Mouse (Mus musculus) bone marrow macrophage, adult 2 months (primary cell): ENCODE measurements around the gene Colgalt2. TPM values are rescaled to one million over a fixed set of nuclear protein-coding genes. Genes with fewer than 3 reads are reported as not detected.
"Not testable (repeated sequence)": the region's sequence is repeated elsewhere in the genome, so short reads cannot be mapped to it uniquely, and the experiment has no call there.

Source experiments
- H3K27ac ChIP-seq: 2 replicates; pipeline ENCODE4 v1.5.1; 2012; ENCODE audit warnings: low read depth, low read length; ENCODE audit not compliant: insufficient read depth
- H3K4me1 ChIP-seq: 2 replicates; pipeline ENCODE4 v1.6.1; 2012; ENCODE audit warnings: low read length; ENCODE audit not compliant: control insufficient read depth, insufficient read depth
- H3K4me3 ChIP-seq: 2 replicates; pipeline ENCODE4 v1.5.1; 2012; ENCODE audit warnings: mild to moderate bottlenecking, low read length, moderate library complexity; ENCODE audit not compliant: insufficient read depth
- CTCF ChIP-seq: IDR thresholded peaks from 2 replicates; pipeline ENCODE4 v1.5.1; 2012; ENCODE audit warnings: low read depth, mild to moderate bottlenecking, low read length, moderate library complexity
- POLR2A ChIP-seq: IDR thresholded peaks from 2 replicates; pipeline ENCODE4 v1.6.1; 2012; ENCODE audit warnings: mild to moderate bottlenecking, low read depth, low read length, borderline replicate concordance
- polyA plus RNA-seq: library from polyadenylated mRNA; stranded (reverse); fragments of >200 nt; gene quantifications from 2 replicates; pipeline ENCODE4 v1.2.4, GENCODE M21; 2012; ENCODE audit not compliant: missing spikeins, insufficient read depth, insufficient read length

Gene Colgalt2
- polyA plus RNA-seq, 1 experiment = not detected

DNA sequence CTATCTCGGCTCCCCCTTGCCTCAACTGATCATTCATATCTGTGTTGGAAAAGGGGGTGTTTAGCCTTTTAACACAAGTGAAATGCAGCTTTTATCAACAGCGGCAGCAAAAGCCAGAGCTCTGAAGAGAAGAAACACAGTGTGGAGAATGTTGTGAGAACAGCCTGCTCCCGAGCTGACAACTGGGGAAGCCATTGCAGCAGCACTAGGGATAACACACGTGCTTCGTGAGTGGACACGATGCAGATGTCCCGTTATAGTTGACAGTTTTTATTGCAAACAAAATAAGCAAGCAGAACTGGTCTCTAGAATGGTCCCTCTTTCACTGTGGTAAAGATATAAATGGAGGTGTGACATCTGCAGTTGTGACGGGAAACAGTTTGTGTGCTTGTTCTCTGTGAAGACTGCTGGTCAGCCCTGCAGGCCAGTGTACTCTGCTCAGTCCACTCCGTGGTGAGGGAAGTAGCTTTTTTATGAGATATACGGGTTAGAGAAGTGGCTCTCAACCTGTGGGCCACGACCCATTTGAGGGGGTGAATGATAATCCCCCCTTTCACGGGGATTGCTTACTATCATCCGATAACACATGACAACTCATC lies 16.8 kb downstream of the Colgalt2 start:
- no peak overlapping the region for H3K4me3 ChIP-seq
- no peak overlapping the region for H3K27ac ChIP-seq
- no peaks in the 10 kb centered on the region for H3K4me1 ChIP-seq
- TF ChIP-seq CTCF = no peak

DNA sequence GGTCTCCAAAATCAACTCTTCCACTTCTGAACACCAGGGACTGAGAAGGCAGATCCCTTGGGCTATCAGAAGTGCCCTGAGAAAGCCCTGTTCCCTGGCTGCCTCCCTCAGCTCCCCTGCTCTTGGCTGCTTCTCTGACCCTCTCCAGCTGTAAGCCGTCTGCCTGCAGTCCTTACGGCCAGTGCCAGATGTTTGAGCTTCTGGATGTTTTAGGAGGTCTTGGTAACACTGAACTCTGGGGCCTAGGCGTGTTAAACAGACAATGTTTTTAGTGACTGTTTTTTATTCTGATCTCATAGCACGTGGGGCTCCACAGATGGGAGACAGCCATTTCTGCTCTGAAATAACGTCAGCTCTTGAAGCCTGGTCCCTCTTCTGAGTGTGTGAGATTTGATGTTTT lies 18.0 kb downstream of the Colgalt2 start:
- TF ChIP-seq CTCF (no peak), POLR2A (no peak)
- H3K27ac ChIP-seq = no peak overlapping the region
- no peak overlapping the region for H3K4me3 ChIP-seq
- peaks cover 8% of the 10 kb centered on the region for H3K4me1 ChIP-seq

DNA sequence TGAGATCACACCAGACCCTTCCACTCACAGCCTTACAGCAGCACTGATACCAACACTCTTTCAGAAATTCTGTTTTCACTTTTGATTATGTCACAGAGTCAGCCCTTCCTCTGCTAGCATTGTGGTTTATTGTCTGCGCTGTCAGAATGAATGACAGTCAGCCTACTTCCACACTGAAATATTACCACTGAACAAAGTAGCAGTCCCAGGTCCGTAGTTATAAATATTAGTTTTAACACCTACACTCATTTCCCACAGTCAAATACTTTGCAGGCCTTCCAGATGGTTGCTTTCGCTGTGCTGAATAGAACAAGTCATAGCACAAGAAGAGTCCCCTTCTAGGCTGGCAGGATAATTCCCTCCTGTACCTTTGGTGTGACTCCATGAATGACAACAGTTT lies 22.7 kb downstream of the Colgalt2 start:
- no peak overlapping the region for H3K27ac ChIP-seq
- TF ChIP-seq CTCF = no peak
- TF ChIP-seq POLR2A = no peak
- H3K4me1 ChIP-seq = peaks cover 45% of the 10 kb centered on the region
- no peak overlapping the region for H3K4me3 ChIP-seq

DNA sequence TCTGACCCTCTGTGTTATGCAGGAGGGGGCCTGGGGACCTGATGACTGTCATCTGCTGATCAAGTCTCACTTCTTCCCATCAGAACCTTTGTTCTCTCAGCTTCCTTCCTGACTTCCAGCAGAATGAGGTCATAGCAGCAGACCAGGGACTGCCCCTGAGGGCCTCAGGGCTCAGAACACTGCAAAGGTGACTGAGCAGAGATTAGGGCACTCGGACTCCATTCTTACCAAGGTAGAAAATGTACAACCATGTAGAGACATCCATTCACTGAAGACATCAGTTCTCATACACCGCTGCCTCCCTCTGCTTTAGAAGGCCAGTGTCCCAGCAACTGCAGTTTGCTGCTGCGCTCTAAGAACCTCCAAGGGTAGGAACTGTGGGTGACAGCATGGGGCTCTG lies 23.4 kb downstream of the Colgalt2 start:
- H3K27ac ChIP-seq = no peak overlapping the region
- no peak overlapping the region for H3K4me3 ChIP-seq
- peaks cover 50% of the 10 kb centered on the region for H3K4me1 ChIP-seq
- TF ChIP-seq CTCF = no peak
- no peak for TF ChIP-seq POLR2A

DNA sequence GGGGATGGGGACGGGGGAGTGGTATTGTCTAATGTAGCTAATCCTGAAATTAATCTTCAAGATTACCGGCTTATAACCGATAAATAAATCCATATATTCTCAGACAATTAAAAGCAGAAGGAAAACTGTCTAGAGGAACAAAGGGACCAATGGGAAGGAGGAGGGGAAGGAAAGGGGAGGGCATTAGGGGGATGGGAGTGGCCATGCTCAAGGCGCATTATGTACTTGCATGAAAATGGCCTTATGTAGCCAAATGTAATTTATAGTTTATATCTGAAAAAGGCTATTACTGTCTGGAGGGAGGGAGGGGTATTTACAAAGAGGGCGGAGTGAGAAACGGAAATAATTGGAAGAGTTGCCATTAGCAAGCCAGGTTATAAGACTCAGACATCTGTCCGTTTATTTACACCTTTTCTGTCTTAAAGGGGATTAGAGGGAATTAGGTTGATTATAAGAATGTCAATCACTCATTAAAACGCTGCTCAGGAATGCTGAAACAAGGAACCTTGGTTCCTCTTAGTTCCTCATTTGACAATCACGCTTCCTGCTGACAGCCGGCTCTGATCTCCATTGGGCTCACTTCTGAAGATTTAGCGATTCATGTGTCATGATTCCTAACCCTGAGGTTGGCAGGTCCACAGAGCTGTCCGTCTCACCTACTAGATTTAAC lies 28.4 kb downstream of the Colgalt2 start:
- Histone ChIP-seq H3K4me3 (0 out of 2 replicates have a peak overlapping the region, but pooled peaks have one; percentile 21), H3K4me1 (peaks cover 55% of the 10 kb centered on the region), H3K27ac (peak overlapping the region; percentile 85)
- no peak for TF ChIP-seq CTCF
- no peak for TF ChIP-seq POLR2A

DNA sequence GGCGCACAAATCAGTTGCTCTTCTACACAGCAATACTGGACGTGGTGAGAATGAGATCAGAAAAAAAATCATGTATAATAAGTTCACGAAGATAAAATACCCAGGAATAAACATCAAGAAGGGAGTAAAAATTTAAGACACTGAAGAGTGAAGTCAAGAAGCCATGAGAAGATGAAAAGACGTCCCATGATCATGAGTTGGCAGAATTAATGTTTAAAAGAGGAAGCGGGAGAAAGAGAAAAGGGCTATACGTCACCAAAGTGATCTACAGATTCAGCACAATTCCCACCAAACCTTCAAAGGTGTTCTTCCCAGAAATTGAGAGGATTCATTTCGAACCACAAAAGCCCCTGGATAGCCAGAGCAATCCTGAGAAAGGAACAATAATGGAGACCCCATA lies 30.2 kb downstream of the Colgalt2 start:
- no peak overlapping the region for H3K4me3 ChIP-seq

DNA sequence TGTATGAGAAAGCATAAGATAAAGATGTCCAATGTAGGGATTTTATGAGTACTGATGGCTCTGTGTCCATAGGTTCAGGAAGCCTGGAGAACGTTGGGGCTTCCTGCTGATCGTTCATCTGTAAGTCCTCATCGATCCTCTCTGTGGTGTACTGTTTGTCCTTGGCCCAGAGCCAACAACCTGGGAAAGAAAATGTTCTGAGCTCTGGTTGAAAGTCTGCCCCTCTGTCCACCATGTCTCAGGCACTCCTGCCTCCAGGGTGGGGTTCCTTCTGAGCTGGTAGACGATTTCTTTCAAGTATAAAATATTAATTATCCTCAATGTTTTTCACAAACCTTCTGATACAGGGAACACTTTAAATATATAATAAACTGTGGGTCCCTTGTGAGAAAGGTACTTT lies 34.5 kb downstream of the Colgalt2 start:
- H3K4me3 ChIP-seq = no peak overlapping the region
- no peak overlapping the region for H3K27ac ChIP-seq
- TF ChIP-seq POLR2A (no peak), CTCF (no peak)
- peaks cover 8% of the 10 kb centered on the region for H3K4me1 ChIP-seq

More for the DNA sequence above, 30.2 kb downstream of the Colgalt2 start:
- Histone ChIP-seq H3K4me1 (peaks cover 44% of the 10 kb centered on the region), H3K27ac (peak overlapping the region; percentile 65)
- TF ChIP-seq CTCF = no peak
- TF ChIP-seq POLR2A = no peak

DNA sequence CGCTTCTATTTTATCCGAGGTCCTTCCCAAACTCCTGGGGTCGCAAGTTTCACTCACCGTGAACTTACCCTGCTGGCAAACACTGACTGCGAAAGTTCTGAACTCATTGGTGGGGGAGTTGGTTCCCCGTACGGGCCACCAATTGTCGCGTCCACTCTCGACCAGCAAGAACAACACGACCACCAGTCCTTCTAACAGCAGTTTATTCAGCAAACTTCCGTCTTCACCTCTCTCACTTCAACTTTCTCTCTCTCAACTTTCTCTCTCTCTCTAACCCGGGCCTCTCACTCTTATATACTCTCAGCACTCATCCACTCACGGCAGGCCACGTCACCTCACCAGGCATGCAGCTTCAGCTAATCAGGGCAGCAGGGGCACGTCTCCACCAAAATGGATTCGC lies 37.9 kb downstream of the Colgalt2 start:
- not testable (repeated sequence) for H3K4me3 ChIP-seq, H3K27ac ChIP-seq

DNA sequence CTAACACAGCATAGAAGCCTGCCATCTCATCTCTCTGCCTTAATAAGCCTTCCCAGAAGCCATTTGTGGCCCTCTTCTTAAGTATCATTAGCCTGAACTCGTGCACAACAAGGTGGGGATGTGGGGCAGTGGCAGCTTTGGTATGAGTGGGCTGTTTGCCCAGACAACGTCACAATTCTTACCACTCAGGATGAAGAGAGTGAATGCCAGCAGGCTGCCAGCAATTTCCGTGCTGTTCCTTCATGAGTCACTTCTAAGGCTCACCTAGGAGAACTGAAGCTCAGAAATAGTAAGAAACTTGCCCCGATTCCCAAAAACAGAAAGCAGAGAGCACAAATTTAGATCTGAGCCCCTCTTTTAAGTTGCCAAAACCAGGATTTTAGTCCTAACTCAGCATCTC lies 39.8 kb downstream of the Colgalt2 start:
- no peak overlapping the region for H3K27ac ChIP-seq
- H3K4me3 ChIP-seq = no peak overlapping the region
- no peak for TF ChIP-seq CTCF
- TF ChIP-seq POLR2A = no peak
- H3K4me1 ChIP-seq = no peaks in the 10 kb centered on the region

More for the DNA sequence above, 37.9 kb downstream of the Colgalt2 start:
- H3K4me1 ChIP-seq = not testable (repeated sequence)

DNA sequence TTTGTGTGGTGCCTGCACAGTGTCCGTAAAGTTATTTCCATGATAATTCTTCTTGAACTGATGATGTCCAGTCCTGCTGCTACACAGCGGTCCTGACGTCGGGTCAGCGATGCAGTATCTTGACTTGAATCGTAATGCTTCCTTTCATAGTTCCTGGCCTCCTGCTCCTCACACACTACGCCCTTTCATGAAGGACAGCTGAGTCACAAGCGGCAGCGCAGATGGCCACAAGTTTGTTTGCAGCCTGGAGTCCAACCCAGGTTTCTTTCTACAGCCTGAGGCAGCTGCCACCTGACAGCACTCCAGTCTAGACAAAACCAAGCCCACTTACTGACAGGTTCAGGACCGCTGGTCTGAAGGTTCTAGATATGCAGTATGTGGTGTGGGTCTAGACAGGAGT lies 40.2 kb downstream of the Colgalt2 start:
- Histone ChIP-seq H3K4me3 (no peak overlapping the region), H3K4me1 (no peaks in the 10 kb centered on the region), H3K27ac (no peak overlapping the region)
- TF ChIP-seq CTCF (no peak), POLR2A (no peak)
